Mouse (Mus musculus) heart, embryonic 15.5 days (tissue): ENCODE data around the gene Smim12. TPM values are rescaled to one million over a fixed set of nuclear protein-coding genes. Genes with fewer than 3 reads are reported as not detected.
A peak's percentile ranks its signal among the peaks of the same experiment; 100 is the strongest.

Experiments used
- ATAC-seq: fragments of 200-750 bp; cut with Nextera tagmentation; replicated peaks from 2 replicates; pipeline ENCODE4 v1.8.0; 2017; ENCODE audit warnings: low read depth, moderate TSS enrichment; ENCODE audit not compliant: insufficient number of reproducible peaks, insufficient read depth, low FRiP score
- H3K27ac ChIP-seq: fragments of 300-500 bp; sonication (generic); 2 replicates; pipeline ENCODE4 v1.5.1; 2015; ENCODE audit warnings: mild to moderate bottlenecking, inconsistent platforms
- H3K27me3 ChIP-seq: fragments of 300-500 bp; sonication (generic); 2 replicates; pipeline ENCODE4 v1.6.1; 2015; ENCODE audit warnings: inconsistent platforms
- H3K36me3 ChIP-seq: fragments of 300-500 bp; sonication (generic); 2 replicates; pipeline ENCODE4 v1.6.1; 2015; ENCODE audit warnings: mild to moderate bottlenecking, inconsistent platforms
- H3K4me1 ChIP-seq: fragments of 300-500 bp; sonication (generic); replicated peaks from 2 replicates; pipeline ENCODE4 v1.6.1; 2015; ENCODE audit warnings: inconsistent platforms
- H3K4me2 ChIP-seq: fragments of 300-500 bp; sonication (generic); 2 replicates; pipeline ENCODE4 v1.6.1; 2015; ENCODE audit warnings: inconsistent platforms, mild to moderate bottlenecking, moderate library complexity
- H3K4me3 ChIP-seq: fragments of 300-500 bp; sonication (generic); 2 replicates; pipeline ENCODE4 v1.5.1; 2015; ENCODE audit warnings: mild to moderate bottlenecking, inconsistent platforms
- H3K9ac ChIP-seq: fragments of 300-500 bp; sonication (generic); 2 replicates; pipeline ENCODE4 v1.6.1; 2015; ENCODE audit warnings: mild to moderate bottlenecking, inconsistent platforms
- H3K9me3 ChIP-seq: fragments of 300-500 bp; sonication (generic); replicated peaks from 2 replicates; pipeline ENCODE4 v1.6.1; 2016; ENCODE audit warnings: inconsistent platforms
- WGBS: fragments of 180-500 bp; shearing (Covaris S2); methylation state at CpG from one replicate; pipeline ENCODE4 v1.1.7; 2015; ENCODE audit warnings: mixed read lengths; 5-methylcytosine and 5-hydroxymethylcytosine counted together
- polyA plus RNA-seq: library from polyadenylated mRNA; unstranded; fragments of >200 nt; fragmentation: Nextera tagmentation; extraction: Ambion mirVana; gene quantifications from 2 replicates; pipeline ENCODE4 v1.2.1, GENCODE M21; 2015

The Smim12 gene
- polyA plus RNA-seq, 1 experiment from 2014 or later: 52.0 TPM

DNA sequence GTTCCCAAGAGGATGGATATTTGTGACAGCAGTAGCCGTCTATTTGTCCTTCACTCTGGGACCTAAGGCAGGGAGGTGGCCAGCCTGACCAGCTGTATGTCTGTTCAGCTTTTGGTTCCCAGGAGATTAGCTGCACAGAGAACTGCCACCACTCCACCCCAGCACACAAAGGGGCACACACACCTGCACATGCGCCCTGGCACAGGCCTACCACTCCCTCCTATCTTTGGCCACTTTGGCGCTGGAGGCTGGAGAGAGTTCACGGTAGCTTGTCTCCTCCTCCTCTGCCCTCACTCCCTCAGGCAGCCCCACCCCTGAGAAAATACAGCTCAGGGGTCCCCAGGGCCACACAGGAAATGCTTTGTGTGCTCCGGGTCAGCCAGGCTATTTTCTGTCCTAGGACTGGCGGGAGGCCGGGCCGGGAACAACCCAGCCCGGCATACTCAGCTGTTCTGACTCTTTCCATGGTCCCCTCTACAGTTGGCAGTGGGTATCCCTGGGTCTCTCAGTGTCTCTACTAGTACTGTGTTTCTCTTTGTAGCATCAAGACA is 34.9 kb downstream of the Smim12 start:
- ATAC-seq: peak; percentile 70
- Histone ChIP-seq H3K27ac (peak overlapping the region; percentile 20; the same call in 1 of the 2 replicates), H3K9ac (no peak overlapping the region), H3K4me1 (no peaks in the 10 kb centered on the region; the same call in 1 of the 2 replicates), H3K4me2 (no peak overlapping the region), H3K27me3 (no peaks in the 10 kb centered on the region), H3K36me3 (no peaks in the 10 kb centered on the region), H3K9me3 (no peaks in the 10 kb centered on the region), H3K4me3 (no peak overlapping the region)
- 37% methylated on average over 9 of the region's 9 CpGs for WGBS

DNA sequence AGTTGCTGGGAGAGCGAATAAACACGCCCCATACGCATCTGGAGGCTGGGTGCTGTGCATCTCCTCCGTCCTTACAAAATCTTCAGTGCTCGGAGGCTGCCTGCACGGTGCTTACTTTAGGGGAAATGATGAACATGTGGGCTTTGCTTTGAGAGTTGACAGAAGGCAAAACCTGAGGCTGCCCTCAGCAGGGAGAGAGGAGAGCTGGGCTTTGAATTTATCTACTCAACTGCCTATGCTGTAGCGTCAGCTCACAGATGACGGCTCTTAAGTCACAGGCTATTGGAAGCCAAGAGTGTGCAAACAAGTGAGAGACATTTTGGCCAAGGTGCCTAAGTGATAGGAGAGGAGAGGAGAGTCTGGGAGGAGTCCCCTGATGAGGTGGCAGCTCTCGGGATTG is 35.7 kb downstream of the Smim12 start:
- no peak overlapping the region for H3K4me3 ChIP-seq
- no peak overlapping the region for H3K9ac ChIP-seq
- H3K27me3 ChIP-seq: no peaks in the 10 kb centered on the region
- 69% methylated on average over 9 of the region's 9 CpGs for WGBS
- no peaks in the 10 kb centered on the region; the same call in 1 of the 2 replicates for H3K4me1 ChIP-seq
- H3K4me2 ChIP-seq: no peak overlapping the region
- H3K9me3 ChIP-seq: no peaks in the 10 kb centered on the region
- H3K36me3 ChIP-seq: no peaks in the 10 kb centered on the region
- no peak for ATAC-seq
- H3K27ac ChIP-seq: 0 out of 2 replicates have a peak overlapping the region, but pooled peaks have one; percentile 20

DNA sequence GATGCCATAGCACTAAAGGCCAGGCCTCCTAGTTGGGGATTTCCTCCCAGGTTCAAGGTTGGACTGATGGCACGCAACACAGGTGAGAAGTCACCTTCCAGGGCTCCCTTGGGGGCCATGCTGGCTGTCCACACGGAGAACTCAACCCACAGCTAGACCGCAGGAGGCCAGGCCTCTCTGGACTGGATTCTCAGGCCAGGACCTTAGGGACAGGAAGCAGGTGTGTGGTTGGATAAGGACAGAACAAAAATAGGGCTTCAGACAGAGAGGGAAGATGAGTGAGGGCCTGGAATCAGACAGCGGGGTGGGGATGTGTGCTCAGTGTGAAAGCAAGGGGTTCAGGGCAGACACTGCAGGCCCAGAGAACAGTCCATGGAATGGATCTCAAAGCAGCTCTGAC is 43.3 kb downstream of the Smim12 start:
- no peak for ATAC-seq
- Histone ChIP-seq H3K4me3 (no peak overlapping the region), H3K9me3 (no peaks in the 10 kb centered on the region), H3K27me3 (no peaks in the 10 kb centered on the region), H3K4me2 (no peak overlapping the region), H3K4me1 (peaks cover 2% of the 10 kb centered on the region), H3K9ac (no peak overlapping the region), H3K27ac (no peak overlapping the region), H3K36me3 (no peaks in the 10 kb centered on the region)
- 57% methylated on average over 4 of the region's 4 CpGs for WGBS

DNA sequence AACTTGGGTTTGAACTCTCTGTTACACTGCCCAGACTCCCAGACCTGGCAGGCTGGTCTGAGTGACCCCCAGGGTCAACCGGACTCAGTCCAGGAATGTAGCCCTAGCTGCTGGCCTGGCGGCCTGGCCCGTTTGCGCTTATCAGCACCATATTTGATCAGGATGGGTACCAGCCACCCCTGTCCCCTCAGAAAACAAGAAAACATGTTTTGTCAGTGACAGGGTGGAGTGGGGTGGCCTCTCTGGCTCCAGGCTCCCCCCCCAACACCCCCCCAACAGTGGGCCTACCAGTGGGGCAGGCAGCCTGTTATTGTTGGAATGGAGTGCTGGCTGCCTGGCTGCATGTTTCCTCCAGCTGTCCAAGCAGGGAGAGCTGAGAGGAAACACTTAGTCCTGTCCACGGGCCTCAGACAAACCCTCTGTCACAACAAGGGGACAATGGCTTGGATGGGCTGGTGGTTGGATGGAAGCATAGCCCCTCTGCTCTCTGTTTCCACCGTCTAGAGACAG is 45.5 kb downstream of the Smim12 start:
- Histone ChIP-seq H3K4me3 (no peak overlapping the region), H3K4me1 (peaks cover 2% of the 10 kb centered on the region), H3K4me2 (no peak overlapping the region), H3K36me3 (no peaks in the 10 kb centered on the region), H3K27ac (peak overlapping the region; percentile 52; the same call in 1 of the 2 replicates), H3K9ac (no peak overlapping the region), H3K27me3 (no peaks in the 10 kb centered on the region), H3K9me3 (no peaks in the 10 kb centered on the region)
- 25% methylated on average over 6 of the region's 6 CpGs for WGBS
- ATAC-seq: peak; percentile 89

DNA sequence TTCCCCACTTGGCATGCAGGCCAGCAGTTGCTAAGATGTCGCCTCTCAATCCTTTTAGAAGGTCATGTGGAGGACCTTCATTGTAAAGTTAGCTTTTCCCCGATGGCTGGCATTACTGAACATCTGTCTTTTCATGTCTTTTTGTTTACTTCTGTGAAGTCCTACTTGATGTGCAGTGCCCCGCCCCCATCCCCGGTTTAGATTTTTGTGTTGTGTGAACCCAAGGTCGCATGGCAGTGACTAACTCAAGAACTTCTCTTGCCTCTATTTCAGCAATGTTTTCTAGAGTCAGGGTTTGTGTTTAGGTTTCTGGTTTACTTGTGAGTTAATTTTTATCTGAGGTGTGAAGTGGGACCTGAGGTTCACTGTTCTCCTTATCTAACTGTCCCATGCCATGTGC is 49.0 kb downstream of the Smim12 start:
- H3K4me3 ChIP-seq: no peak overlapping the region
- H3K27me3 ChIP-seq: no peaks in the 10 kb centered on the region
- no peak for ATAC-seq
- no peaks in the 10 kb centered on the region for H3K36me3 ChIP-seq
- no peak overlapping the region for H3K9ac ChIP-seq
- 79% methylated on average over 5 of the region's 5 CpGs for WGBS
- no peaks in the 10 kb centered on the region for H3K9me3 ChIP-seq
- H3K27ac ChIP-seq: no peak overlapping the region
- no peak overlapping the region for H3K4me2 ChIP-seq
- H3K4me1 ChIP-seq: no peaks in the 10 kb centered on the region; the same call in none of the 2 replicates

Other genes with a start within 250 kb of the Smim12 start
- 42.1 and 43.2 TPM in 2 replicates for gene Sfpq, start 222.5 kb upstream of the Smim12 start, polyA plus RNA-seq
- gene Zmym1, start 182.6 kb upstream of the Smim12 start, polyA plus RNA-seq: 9.1 and 13.0 TPM in 2 replicates
- gene Zmym6, start 166.4 kb upstream of the Smim12 start, polyA plus RNA-seq: 11.2 and 12.9 TPM in 2 replicates
- 11.8 and 15.7 TPM in 2 replicates for gene Tmem35b, start 120.1 kb upstream of the Smim12 start, polyA plus RNA-seq
- 0.40 and 0.84 TPM in 2 replicates for gene Dlgap3, start 74.6 kb upstream of the Smim12 start, polyA plus RNA-seq
- gene Gja4, start 70.3 kb downstream of the Smim12 start, polyA plus RNA-seq: 30.8 and 38.1 TPM in 2 replicates
- gene Gjb3, start 87.1 kb downstream of the Smim12 start, polyA plus RNA-seq: 0.08 and 0.42 TPM in 2 replicates
- 0.09 TPM in 1 of 2 replicates, not detected in the other for gene Gjb4, start 110.3 kb downstream of the Smim12 start, polyA plus RNA-seq
- gene Gjb5, start 114.4 kb downstream of the Smim12 start, polyA plus RNA-seq: 0.34 and 0.39 TPM in 2 replicates